In genomic region chr8:95138341-95139050, GRCm38 (mm10) we compare ENCODE assay signal across 7 mouse cellular contexts. TPM values are rescaled to one million over a fixed set of nuclear protein-coding genes. Genes with fewer than 3 reads are reported as not detected.
DNase-seq lines count a peak whose midpoint lies in the region; ATAC-seq and TF ChIP-seq lines count a peak whose summit lies in the region.

No protein-coding gene starts in this region.

- peaks cover 52% of the 10 kb centered on the region for H3K4me1 ChIP-seq in lung, embryonic 15.5 days
- H3K4me1 ChIP-seq in embryonic facial prominence, embryonic 15.5 days, result peaks cover 52% of the 10 kb centered on the region
- peaks cover 27% of the 10 kb centered on the region for H3K4me1 ChIP-seq in intestine, postnatal 0 days (replicated peaks; ENCODE audit: control insufficient read depth, insufficient read depth, low read length)
- H3K4me1 ChIP-seq in midbrain, embryonic 14.5 days (ENCODE audit: control insufficient read depth, insufficient read depth, low read length), result peaks cover 39% of the 10 kb centered on the region

- H3K4me2 ChIP-seq in lung, embryonic 15.5 days, result peak overlapping the region; percentile 55
- H3K4me2 ChIP-seq in embryonic facial prominence, embryonic 15.5 days (replicated peaks), result peak overlapping the region; percentile 68
- peak overlapping the region; percentile 68 for H3K4me2 ChIP-seq in intestine, postnatal 0 days (replicated peaks; ENCODE audit: low read depth)
- peak overlapping the region; percentile 50 for H3K4me2 ChIP-seq in midbrain, embryonic 14.5 days (ENCODE audit: low read length)

- 13% methylated on average over 6 of the region's 6 CpGs for WGBS in lung, embryonic 15.5 days
- WGBS in embryonic facial prominence, embryonic 15.5 days, result 19% methylated on average over 6 of the region's 6 CpGs
- 33% methylated on average over 6 of the region's 6 CpGs for WGBS in intestine, postnatal 0 days
- WGBS in midbrain, embryonic 14.5 days, result 19% methylated on average over 6 of the region's 6 CpGs

- no peaks in the 10 kb centered on the region for H3K27me3 ChIP-seq in lung, embryonic 15.5 days
- H3K27me3 ChIP-seq in embryonic facial prominence, embryonic 15.5 days, result peaks cover 5% of the 10 kb centered on the region; the same call in 1 of the 2 replicates
- no peaks in the 10 kb centered on the region for H3K27me3 ChIP-seq in intestine, postnatal 0 days (replicated peaks; ENCODE audit: control insufficient read depth, insufficient read depth, low read length)
- peaks cover 14% of the 10 kb centered on the region; the same call in 1 of the 2 replicates for H3K27me3 ChIP-seq in midbrain, embryonic 14.5 days (ENCODE audit: control insufficient read depth, insufficient read depth, low read length)

- H3K27ac ChIP-seq in lung, embryonic 15.5 days, result peak overlapping the region; percentile 54
- peak overlapping the region; percentile 70 for H3K27ac ChIP-seq in embryonic facial prominence, embryonic 15.5 days (replicated peaks)
- H3K27ac ChIP-seq in intestine, postnatal 0 days (ENCODE audit: low read depth, low read length), result no peak overlapping the region
- H3K27ac ChIP-seq in midbrain, embryonic 14.5 days (replicated peaks; ENCODE audit: low read depth, low read length), result no peak overlapping the region

- H3K4me3 ChIP-seq in lung, embryonic 15.5 days, result peak overlapping the region; percentile 28; the same call in 1 of the 2 replicates
- H3K4me3 ChIP-seq in embryonic facial prominence, embryonic 15.5 days (replicated peaks), result peak overlapping the region; percentile 34
- peak overlapping the region; percentile 36; the same call in 1 of the 2 replicates for H3K4me3 ChIP-seq in intestine, postnatal 0 days (ENCODE audit: low read depth, low read length)
- H3K4me3 ChIP-seq in midbrain, embryonic 14.5 days (replicated peaks; ENCODE audit: low read depth, low read length), result 0 out of 2 replicates have a peak overlapping the region, but pooled peaks have one; percentile 2

- 0 out of 2 replicates have a peak, but pooled peaks have one; percentile 16 for ATAC-seq in lung, embryonic 15.5 days (ENCODE audit: borderline replicate concordance, extremely low read depth, low FRiP score, low TSS enrichment)
- 0 out of 2 replicates have a peak, but pooled peaks have one; percentile 11 for ATAC-seq in embryonic facial prominence, embryonic 15.5 days (ENCODE audit: insufficient number of reproducible peaks, low FRiP score, low TSS enrichment, low read depth)
- ATAC-seq in intestine, postnatal 0 days, result no peak
- peak; percentile 26 for ATAC-seq in midbrain, embryonic 14.5 days (ENCODE audit: low FRiP score, low TSS enrichment)
- no peak for ATAC-seq in granulocyte monocyte progenitor cell, adult 5-6 weeks (replicated peaks; ENCODE audit: poor library complexity, severe bottlenecking)

- TF ChIP-seq CTCF in intestine, postnatal 0 days (IDR thresholded peaks at IDR 0.05; ENCODE audit: low read depth), result peak; percentile 5; the same call in 1 of the 2 replicates

- no peak for DNase-seq in lung, postnatal 25 days (ENCODE audit: low spot score)
- peak; percentile 86 for DNase-seq in midbrain, embryonic 14.5 days
- no peak for DNase-seq in ovary, postnatal 36 days (ENCODE audit: low spot score)

- peaks cover 9% of the 10 kb centered on the region; the same call in 1 of the 2 replicates for H3K36me3 ChIP-seq in lung, embryonic 15.5 days
- H3K36me3 ChIP-seq in embryonic facial prominence, embryonic 15.5 days, result peaks cover 2% of the 10 kb centered on the region; the same call in 1 of the 2 replicates
- H3K36me3 ChIP-seq in intestine, postnatal 0 days (ENCODE audit: control insufficient read depth, insufficient read depth), result peaks cover 12% of the 10 kb centered on the region; the same call in 1 of the 2 replicates
- H3K36me3 ChIP-seq in midbrain, embryonic 14.5 days (ENCODE audit: control insufficient read depth, insufficient read depth, low read length), result no peaks in the 10 kb centered on the region

- H3K9ac ChIP-seq in lung, embryonic 15.5 days, result peak overlapping the region; percentile 9
- no peak overlapping the region for H3K9ac ChIP-seq in embryonic facial prominence, embryonic 15.5 days
- no peak overlapping the region for H3K9ac ChIP-seq in intestine, postnatal 0 days (ENCODE audit: low read depth, low read length)
- 0 out of 2 replicates have a peak overlapping the region, but pooled peaks have one; percentile 29 for H3K9ac ChIP-seq in midbrain, embryonic 14.5 days (replicated peaks; ENCODE audit: low read length)

- no peaks in the 10 kb centered on the region for H3K9me3 ChIP-seq in lung, embryonic 15.5 days
- no peaks in the 10 kb centered on the region for H3K9me3 ChIP-seq in embryonic facial prominence, embryonic 15.5 days (replicated peaks)
- H3K9me3 ChIP-seq in intestine, postnatal 0 days (ENCODE audit: control insufficient read depth), result no peaks in the 10 kb centered on the region
- H3K9me3 ChIP-seq in midbrain, embryonic 14.5 days (ENCODE audit: control insufficient read depth, low read length), result no peaks in the 10 kb centered on the region

RNA-seq across cellular contexts. Expression of gene Katnb1, which starts 57.5 kb away (rescaled TPM):
- polyA plus RNA-seq in lung, embryonic 15.5 days (2015; fragmentation: Nextera tagmentation; extraction: Ambion mirVana), result 19.4 and 22.6 TPM in 2 replicates
- polyA plus RNA-seq in embryonic facial prominence, embryonic 15.5 days (2015; fragmentation: Nextera tagmentation; extraction: Ambion mirVana), result 24.9 and 28.7 TPM in 2 replicates
- 12.7 and 14.2 TPM in 2 replicates for polyA plus RNA-seq in intestine, postnatal 0 days (2015; fragmentation: Nextera tagmentation; extraction: Ambion mirVana)
- polyA plus RNA-seq in midbrain, embryonic 14.5 days (2014; fragmentation: Nextera tagmentation; extraction: Ambion mirVana), result 42.4 and 46.1 TPM in 2 replicates
- total RNA-seq in granulocyte monocyte progenitor cell, adult 5-6 weeks (2014; fragmentation: Nextera tagmentation), result 14.3 and 17.6 TPM in 2 replicates
- total RNA-seq in granulocyte monocyte progenitor cell, adult 5-6 weeks (2017), result 33.2 and 34.4 TPM in 2 replicates

Comparison
In these comparisons a context has a peak if more than half of its experiments do, and no peak if none do; other contexts are left out.
1. ATAC-seq: peak in lung, embryonic 15.5 days (single experiment), embryonic facial prominence, embryonic 15.5 days (single experiment) and midbrain, embryonic 14.5 days (single experiment); none in intestine, postnatal 0 days (single experiment) and granulocyte monocyte progenitor cell, adult 5-6 weeks (single experiment).
2. H3K27ac ChIP-seq: peak in lung, embryonic 15.5 days (single experiment) and embryonic facial prominence, embryonic 15.5 days (single experiment); none in intestine, postnatal 0 days (single experiment) and midbrain, embryonic 14.5 days (single experiment).
3. H3K9ac ChIP-seq: peak in lung, embryonic 15.5 days (single experiment) and midbrain, embryonic 14.5 days (single experiment); none in embryonic facial prominence, embryonic 15.5 days (single experiment) and intestine, postnatal 0 days (single experiment).
4. Peak in every context shown above with its lines, with median percentiles within 50 percentile points of each other: H3K4me2 ChIP-seq and H3K4me3 ChIP-seq.